Mouse (Mus musculus): ENCODE results near the gene Mtus2.
A peak's percentile ranks its signal among the peaks of the same experiment; 100 is the strongest.
"Not testable (repeated sequence)": the region's sequence is repeated elsewhere in the genome, so short reads cannot be mapped to it uniquely, and the experiment has no call there.

The Mtus2 gene

DNA sequence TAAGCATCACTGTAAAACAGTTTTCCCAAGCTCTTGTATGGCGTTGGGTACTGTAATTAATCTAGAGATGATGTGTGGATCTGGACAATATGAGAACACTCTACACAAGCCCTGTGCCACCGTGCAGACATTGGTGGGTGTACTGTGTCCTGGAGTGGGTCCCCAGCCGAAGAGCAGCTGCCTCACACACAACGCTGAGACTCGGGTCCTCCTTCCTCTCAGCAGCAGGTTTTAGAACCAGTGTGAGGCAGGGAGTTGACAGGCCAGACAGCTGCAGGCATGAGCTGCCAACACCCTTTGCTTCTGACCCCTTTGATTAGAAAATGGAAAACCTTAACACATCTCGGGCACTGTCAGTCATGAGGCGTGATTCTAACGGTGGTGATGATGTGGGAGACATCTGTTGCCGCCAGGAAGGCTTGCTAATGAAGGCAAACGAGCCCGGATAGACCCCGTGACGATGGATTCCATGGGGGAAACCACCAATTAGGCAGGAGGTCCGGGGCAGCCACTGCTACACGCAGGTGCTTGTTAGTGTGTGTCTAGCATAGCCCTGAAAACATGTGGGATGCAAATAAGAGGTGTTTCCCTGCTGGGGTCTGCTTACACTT lies 158.2 kb downstream of the Mtus2 start:
- no peak for DNase-seq (ENCODE audit: low spot score)

DNA sequence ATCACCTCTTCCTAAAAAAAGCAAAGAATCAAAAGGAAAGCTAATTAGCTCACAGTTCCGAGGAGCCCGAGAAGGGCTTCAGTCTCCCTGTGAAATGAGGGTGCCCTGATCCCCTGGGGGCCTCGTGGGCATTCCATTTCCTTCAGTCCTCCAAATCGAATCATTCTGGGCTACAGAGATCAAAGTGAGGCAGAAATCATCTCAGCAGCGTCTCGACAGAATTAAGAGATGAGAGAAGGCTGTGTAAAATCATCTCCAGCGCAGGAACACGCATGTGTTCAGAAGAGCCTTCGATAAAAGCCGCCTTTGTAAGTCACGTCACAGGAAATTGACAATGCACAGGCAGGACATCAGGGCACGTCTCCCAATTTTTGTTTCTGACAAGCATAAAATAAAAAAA lies 167.2 kb downstream of the Mtus2 start:
- no peak for DNase-seq (ENCODE audit: low spot score)

DNA sequence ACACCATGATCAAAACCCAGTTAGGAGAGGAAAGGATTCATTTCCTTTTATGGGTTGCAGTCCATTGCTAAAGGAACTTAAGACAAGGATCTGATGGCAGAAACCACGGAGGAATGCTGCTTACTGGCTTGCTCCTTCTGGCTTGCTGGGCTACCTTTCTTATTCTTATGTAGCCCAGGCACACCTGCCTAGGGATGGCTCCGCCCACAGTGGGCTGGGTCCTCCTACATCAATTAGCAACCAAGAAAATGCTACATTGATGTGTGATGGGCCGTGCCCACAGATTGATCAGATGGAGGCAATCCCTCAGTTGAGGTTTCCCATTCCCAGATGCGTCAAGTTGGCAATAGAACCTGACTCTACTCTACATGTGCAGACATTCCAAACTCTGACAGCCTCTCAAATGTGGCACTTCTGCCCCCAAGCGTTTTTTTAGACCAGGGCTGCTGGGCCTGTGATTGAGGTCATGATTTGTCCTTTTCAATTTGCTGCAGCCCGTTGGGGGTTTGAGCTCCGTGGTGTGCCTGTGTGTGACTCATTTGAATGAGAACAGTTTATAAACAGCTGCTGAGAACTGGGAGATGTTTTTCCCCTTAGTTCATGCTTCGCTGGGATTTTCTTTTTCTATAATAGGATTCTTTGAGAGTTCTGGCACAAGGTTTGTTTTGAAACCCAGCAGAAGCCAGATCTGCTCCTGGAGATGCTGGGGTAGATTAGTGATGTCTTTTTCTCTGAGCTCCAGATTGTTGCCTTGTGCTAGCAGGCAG lies 173.8 kb downstream of the Mtus2 start:
- DNase-seq (ENCODE audit: low spot score) = no peak

DNA sequence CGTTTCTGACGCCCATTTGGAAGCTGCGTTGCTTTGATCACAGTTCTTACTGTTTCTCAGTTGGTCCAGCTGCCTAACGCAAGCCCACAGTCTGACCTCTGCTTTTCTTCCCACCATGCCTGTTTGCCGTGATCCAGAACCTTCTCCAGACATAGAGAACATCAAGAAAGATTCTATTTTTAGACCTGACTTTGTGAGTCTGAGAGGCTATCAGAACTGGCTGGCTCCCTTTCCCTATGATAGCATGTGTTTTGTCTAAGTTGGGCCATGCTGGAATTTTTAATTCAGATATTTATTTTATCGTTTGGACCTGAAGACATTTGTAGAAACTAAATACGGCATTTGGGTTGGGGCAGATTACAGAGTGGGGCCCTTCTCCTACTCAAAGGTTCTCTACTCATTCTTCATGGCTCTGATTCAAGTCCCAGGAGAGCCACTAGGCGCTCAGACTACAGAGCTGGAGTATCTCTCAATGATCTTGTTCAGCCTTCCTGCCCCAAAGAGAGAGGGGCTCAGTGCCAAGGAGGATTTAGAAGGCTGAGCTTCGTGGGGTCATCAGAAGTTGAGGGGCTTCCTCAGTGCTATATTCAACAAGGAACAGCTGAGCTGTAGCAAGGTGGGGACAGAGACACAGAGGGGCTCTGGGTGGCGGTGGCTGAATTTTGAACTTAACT lies 174.5 kb downstream of the Mtus2 start:
- DNase-seq (ENCODE audit: low spot score) = no peak

DNA sequence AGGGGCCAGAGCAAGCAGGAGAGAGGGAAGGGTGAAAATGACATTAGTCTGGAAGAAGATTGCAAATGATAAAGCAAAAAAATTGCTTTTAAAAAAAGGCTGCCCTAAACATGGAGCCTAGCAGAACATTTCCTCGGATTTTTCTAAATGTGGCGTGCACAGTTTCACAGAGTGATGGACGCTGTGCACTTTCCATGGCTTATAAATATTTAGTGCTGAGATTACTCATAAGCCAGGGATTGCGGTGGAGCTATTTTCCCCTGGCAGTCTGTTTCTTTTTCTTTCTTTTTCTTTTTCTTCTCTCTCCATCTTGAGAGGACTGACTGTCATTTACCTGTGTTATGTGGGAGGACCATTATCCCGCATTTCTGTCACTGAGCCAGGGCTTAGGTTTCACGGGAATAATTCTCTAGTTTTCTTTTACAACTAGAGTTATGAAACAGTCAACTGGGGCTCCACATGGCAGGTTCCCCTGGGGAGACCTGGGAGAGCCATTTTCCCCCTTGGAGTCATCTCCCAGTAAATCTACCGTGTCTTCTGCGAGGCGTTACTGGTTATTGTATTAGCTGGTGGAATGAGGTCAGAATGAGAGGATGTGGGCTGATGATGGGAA lies 176.4 kb downstream of the Mtus2 start:
- DNase-seq (ENCODE audit: low spot score) = no peak

DNA sequence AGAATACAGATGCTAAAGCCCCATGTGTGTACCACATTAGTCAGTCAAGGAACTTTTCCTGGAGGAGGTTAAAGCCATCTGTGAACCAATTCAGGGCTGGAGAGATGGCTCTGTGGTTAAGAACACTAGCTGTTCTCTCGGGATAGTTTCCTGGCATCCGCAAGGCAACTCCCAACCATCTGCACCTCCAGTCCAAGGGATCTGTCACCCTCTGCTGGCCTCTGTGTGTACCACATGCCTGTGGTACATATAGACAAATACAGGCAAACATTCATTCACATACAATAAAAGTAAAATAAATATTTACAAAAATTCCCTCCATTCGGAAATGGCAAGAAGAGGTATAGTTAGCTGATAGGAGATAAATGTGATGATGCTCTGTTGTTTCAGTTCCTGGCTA lies 184.5 kb downstream of the Mtus2 start:
- DNase-seq (ENCODE audit: low spot score) = no peak

DNA sequence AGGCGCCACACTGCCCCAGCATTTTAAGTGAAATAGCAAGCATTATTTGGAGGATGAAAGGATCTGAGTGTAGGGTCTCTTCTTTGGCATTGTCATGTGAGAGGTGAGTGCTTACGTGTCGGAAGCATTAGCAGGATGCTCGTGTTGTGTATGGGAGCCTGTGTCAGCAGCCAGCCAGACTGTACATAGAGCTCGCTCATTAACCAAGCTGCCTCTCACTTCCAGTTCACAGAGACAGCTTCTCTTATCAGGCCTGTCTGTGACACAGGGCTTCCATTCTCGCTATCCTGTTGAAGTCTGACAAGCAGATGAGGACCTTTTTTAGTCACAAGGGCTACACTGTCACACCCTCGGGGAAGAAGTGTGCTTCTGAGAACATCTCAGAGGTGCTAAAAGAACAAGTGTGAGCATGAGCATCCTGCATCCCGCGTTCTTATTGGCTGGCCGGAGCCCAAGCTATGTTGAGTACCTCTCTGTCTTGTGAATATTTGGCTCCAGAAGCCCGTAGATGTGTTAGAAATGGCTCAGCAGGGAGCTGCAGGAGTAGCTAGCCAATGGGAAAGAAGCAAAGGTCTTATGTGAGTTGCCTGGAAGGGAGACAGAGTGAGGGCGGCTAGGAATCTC lies 189.2 kb downstream of the Mtus2 start:
- no peak for DNase-seq (ENCODE audit: low spot score)

DNA sequence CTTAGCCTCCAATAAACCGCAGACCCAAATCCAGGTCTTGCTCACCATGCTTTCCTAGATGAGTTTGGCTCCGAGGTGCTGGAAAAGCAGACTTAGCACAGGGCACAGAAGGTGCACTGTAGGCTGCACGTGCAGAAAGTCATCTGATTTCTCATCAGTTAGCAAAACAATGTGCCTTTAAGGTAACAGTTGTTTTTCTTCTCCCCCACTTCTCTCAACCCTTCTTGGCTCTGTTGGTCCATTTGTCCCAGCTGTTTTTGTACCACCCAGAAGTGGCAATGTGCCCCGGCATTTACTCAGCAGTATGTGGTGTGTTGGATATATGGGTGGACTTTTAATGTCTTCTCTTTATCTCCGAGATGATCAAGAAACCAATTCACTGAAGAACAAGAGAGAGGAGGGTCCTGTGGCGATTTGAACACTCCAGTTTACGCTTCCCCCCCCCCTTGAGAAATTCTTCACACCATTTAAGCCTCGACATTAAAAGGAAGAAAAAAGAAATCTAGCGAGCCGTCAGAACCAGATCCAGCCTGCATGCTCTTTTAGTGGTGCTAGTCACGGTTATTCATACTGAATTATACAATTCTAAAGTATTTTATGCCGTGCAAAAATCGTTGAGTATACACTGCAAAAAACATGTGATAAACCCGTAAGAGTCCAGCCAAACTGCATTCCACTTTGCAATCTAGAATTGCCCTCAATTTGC lies 194.9 kb downstream of the Mtus2 start:
- DNase-seq (ENCODE audit: low spot score) = no peak

DNA sequence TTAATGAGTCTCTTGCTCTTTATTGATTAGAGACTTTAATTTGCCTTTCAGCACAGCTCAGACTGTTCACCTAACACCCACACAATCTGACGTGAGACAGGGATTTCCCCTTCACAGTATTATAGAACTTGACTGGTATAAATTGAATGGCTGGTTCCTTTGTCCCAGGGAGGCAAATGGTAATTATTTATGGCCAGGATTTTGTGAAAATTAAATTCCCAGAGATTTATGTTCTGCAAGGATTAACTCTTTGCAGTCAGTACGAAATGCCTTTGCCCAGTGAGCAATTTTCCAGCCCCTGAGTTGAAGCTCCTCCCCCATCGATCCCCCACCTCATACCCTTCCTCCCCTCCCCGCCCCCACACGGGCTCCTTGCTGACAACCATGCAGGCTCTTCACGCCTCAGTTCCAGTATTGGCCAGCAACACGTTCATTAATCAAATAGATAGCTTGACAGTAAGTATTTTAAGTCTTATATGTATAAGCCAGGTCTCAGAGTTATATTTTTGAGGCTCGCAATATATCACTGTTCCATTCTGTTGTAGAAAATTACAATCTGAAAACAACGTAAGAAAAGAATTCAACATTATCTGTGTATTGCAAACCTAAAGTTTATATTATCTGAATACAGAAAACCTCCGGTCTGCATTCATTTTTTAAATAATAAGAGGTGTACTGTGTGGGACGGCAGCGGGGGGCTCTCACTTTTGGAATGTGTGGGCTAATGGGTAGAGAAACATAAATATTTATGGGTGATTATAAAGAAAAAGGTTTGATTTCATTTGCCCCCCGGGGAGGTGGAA lies 195.7 kb downstream of the Mtus2 start:
- DNase-seq (ENCODE audit: low spot score) = no peak

DNA sequence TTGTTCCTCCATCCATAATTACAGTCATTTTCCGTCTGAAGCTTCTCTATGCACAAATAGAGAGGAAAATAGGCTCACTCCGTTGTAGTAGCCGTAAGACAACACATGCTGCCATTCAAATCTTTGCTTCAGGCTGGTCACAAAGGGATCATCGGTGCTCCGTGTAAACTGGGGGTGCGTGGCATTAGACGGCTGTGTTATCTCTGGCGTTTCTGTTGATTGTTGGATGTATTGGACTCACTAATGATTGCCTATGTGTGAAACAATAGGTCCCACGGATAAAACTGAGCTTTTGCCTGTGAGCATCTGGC lies 196.2 kb downstream of the Mtus2 start:
- DNase-seq (ENCODE audit: low spot score) = no peak

DNA sequence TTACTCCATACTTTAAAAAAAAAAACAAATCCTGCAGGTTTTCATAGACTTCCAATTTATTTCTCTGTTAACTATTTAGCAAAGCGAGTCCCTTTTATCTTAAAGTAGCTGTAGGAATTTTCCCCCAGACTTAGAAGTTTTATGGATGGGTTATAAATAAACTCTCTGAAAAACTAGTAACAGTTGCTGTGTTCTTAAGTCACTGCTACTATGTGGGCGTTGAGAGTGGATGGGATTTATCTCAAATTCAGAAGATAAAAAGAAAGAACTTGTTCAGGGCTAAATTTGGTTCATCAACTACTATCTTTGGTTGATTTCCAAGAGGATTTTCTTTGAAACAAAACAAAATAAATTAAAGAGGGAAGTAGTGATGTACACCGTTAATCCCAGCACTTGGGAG lies 197.6 kb downstream of the Mtus2 start:
- no peak for DNase-seq (ENCODE audit: low spot score)

DNA sequence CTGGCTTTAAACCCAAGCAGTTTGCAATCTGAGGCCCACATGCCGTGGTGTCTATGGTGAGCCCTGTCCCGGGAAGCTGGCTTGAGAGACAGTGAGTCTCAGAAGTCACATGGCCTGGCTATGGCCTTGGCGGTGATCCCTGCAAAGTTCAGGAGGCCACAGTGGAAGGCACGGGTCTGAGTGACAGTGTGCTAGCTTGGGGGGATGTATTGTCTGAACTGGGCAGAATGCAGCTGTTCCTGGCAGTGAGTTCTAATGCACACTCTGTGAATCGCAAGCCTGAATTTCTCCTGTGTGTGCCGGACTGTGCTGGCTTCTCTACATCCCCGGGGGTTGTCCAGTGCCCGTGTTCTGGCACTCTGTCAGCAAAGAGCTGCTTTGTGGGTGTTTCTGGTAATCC lies 202.2 kb downstream of the Mtus2 start:
- DNase-seq (ENCODE audit: low spot score) = peak; percentile 45

DNA sequence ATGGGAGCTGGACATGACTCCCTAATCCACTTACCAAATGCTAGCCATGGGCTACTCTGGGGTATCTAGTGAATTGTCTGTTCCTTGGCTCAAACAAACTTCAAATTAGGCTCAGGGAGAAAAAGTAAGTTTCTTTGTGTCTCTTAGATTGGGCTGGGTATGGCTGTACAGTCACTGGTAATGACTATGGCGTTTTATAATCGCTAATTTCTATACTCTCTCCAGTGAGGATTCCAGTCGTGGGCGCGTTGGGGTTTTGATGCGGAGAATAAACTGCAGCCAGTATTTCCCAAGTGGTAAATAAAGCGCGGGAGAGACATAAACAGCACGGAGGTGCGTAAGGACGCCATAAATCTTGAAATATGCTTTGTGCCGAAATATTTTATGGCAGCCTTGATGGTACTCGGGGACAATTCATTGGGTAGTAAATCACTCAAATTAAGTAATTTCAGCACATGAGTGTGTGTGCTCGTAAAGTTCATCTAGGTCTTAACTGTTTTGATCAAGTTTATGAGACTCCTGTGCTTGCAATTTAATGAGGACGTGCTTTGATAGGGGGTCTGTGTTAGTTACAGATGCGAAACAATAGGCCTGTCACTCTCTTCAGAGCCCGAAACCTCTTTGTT lies 203.5 kb downstream of the Mtus2 start:
- no peak for DNase-seq (ENCODE audit: low spot score)

DNA sequence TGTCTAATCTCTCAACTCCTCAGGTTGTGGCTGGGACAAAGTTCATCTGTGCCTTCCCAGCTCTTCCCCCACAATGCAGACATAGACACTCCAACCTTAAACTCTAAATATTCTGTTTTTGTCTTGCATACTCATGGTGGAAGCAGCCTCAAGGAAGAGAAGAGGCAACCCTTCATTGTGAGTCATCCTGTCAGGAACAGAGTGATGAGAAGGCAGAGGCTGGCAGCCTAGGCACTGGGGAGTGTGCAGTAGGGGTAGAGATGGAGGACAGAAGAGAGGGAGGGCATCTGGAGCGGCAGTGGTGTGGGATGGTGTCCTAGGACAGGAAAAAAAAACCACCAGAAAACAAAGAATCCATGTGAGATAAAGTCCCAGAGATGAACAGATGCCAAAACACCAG lies 208.0 kb downstream of the Mtus2 start:
- DNase-seq (ENCODE audit: low spot score) = no peak

DNA sequence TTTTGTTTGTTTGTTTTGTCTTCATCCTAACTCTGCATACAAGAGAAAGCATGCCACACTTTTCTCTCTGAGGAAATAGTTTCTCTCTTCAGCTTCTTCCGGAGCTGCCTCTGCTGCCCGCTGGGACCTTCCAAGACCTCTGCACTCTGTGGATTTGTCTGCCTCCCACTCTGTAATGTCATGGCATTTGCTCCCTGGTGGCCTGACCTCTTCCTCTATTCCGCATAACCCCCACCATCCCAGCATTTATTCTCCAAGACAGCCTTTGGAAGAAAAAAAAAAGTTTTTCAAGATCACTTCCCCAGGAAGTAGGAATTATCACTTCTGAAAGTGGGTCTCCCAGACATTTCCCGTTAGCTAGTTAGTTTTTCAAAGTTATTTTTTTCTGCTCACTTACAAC lies 218.0 kb downstream of the Mtus2 start:
- peak; percentile 63 for DNase-seq (ENCODE audit: low spot score)

DNA sequence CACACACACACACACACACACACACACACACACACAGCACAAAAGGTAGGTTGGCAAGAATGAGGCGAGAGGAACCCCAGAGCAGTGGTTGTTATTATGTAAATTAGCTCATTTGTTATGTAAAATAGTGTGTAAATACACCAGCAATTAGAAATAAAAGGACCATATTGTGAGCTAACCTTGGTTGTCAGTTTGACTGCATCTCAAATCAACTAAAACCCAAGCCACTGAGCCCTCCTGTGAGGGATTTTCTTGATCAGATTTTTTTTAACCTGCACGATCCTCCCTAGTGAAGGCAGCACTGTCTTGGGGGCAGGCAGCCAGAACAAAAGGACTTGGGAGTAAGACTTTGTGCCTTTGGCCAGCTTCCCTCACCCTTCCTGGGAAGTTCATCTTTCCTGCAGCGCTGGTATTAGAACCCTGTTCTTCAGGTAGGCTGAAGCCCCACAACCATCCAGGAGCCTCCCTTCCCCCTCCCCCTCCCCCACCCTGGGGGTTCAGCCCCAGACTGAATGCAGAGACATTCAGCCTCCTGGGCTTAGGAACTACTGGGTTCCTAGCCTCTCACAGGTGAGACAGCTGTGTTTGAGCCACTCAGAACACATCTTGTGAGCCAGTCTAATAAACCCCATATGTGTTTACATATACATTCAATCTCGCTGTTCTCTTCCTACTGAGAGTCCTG lies 218.8 kb downstream of the Mtus2 start:
- no peak for DNase-seq (ENCODE audit: low spot score)

DNA sequence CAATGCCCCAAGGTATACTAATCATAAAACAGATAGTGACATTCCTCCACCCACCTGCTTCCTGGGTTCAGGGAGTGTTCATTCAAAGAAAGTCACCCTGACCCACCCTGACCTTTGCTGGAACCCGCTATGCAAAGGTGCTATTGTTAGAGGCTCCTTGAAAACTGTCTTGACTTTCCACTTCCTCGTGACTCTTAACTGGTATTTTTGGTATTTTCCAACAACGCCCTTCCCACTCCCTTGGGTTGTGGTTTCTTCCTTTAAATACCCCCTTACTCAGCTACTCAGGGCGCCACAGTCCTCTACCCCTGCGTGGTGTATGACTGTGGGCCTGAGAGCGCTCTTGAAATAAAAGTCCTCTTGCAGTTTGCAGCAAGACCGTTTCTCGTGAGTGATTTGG lies 219.4 kb downstream of the Mtus2 start:
- not testable (repeated sequence) for DNase-seq (ENCODE audit: low spot score)

DNA sequence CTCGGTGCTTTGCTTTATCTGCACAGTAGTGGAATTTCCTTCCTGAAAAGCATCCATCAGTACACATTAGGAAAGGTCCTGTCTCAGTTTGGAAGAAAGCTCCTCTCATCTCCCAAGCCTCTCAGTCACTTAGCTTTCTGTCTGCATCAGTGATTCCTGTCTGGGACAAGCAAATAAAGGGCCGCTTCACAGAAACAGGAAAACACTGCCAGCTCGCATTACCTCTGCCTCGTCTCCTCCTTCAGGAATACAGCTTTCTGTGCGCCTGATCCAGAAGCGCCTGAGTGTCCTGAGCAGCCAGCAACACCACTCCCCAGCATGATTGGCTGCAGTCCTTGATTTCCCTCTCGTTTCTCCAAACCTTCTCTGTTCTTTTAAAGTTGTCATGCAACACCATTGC lies 222.1 kb downstream of the Mtus2 start:
- DNase-seq (ENCODE audit: low spot score) = no peak

DNA sequence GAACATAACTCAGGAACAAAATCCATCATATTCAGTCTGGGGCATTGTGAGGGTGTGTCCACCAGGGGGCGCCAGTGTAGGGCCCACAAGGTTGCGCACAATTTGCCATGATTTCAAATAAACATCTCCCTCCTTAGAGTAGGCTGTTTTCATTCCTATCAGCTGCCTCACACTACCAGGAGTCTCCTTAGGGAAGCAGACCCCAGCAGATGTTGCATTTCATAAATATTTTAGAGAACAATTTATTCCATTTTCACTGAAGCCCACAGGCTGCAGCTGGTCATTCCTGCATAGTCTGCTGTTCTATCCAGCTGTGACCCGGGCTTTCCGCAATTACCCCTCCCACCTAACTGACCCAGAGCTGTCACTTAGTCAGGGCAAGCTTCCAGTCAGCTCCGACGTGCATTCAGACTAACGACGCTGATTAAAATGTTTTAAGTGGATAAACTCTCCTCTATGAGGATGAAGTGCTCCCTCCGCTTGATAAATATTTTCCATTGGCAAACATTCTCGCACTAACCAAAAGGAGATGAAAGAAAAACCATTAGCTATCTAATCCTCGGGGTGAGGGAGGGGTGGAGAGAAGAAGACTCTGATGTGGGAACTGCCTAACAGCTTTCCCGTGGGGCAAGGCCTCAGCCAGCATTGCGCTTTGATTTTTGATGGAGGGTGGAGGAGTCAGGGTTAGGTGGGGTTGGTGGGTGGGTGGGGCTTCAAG lies 223.6 kb downstream of the Mtus2 start:
- peak; percentile 34 for DNase-seq (ENCODE audit: low spot score)

DNA sequence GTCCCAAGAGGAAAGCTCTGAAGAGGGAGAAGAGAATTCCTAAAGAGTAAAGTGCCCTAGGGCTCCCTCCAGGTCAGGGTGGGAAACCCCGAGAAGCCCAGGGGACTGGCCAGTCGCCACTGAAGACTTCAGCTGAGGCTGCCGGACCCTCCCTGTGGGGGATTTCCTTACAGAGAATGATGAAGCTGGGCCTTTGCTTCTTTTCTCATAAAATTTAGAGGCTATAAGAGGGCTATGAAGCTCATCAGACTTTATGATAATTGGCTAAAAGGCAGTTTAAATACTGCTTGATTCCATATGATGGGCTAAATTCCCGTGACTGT lies 224.1 kb downstream of the Mtus2 start:
- DNase-seq (ENCODE audit: low spot score) = no peak
